Mouse (Mus musculus): ENCODE data around the gene Mrpl51.

DNA sequence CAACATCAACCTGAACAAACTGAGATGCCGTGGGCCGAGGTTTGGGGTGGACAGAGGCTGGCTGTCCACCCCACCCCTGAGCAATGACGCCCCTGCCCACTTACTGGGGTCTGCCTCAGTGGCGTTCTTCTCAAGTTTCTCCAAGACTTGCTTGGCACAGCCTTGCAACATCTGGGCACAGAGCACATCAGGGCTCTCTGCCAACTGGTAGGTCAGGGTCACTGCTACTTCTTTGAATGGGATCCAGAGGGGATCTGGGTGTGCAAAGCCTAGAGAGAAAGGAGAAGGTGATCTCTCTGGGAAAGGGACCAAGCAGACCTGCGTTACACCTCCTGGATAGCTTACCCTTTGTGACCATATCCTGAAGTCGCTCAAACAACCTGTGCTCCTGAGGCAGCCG lies 18.3 kb upstream of the Mrpl51 start:
- TF ChIP-seq CTCF (conservative IDR thresholded peaks at IDR 0.05; ENCODE audit: low read length) (no peak), NANOG (IDR thresholded peaks at IDR 0.05; ENCODE audit: borderline replicate concordance, low read length) (no peak)

Measured in E14TG2a.4 (cell line).